Mouse (Mus musculus) CH12.LX (cell line): ENCODE results near the gene Bmpr2. TPM values are rescaled to one million over a fixed set of nuclear protein-coding genes. Genes with fewer than 3 reads are reported as not detected.

ENCODE experiments used
- DNase-seq: peaks from one replicate; pipeline ENCODE4 v3.0.0-alpha.2; 2013; ENCODE audit errors: extremely low read depth
- H3K27ac ChIP-seq: 2 replicates; pipeline ENCODE4 v1.5.1; 2012; ENCODE audit warnings: low read depth, mild to moderate bottlenecking, control low read depth, moderate library complexity; ENCODE audit not compliant: insufficient read depth
- H3K27me3 ChIP-seq: replicated peaks from 2 replicates; pipeline ENCODE3; 2012; ENCODE audit warnings: inconsistent platforms
- H3K36me3 ChIP-seq, 2 experiments: replicated peaks in 1 of 2; 2 replicates each; pipeline versions ENCODE3 to v1.6.1; 2012; ENCODE audit warnings: inconsistent platforms in 1 of 2, low read length in 1 of 2, mild to moderate bottlenecking in 1 of 2, mixed read lengths in 1 of 2, moderate library complexity in 1 of 2; ENCODE audit not compliant: control insufficient read depth in 1 of 2, insufficient read depth in 1 of 2
- H3K4me1 ChIP-seq, 2 experiments: 2 replicates each; pipeline ENCODE4 v1.6.1; 2012; ENCODE audit warnings: inconsistent platforms in 1 of 2, moderate library complexity in 1 of 2; ENCODE audit not compliant: insufficient read depth in 2 of 2, control insufficient read depth in 1 of 2
- H3K4me2 ChIP-seq: 2 replicates; pipeline ENCODE4 v1.6.1; 2012; ENCODE audit warnings: low read depth, mild to moderate bottlenecking, control low read depth; ENCODE audit not compliant: poor library complexity, insufficient read depth, severe bottlenecking
- H3K4me3 ChIP-seq, 3 experiments: fragments of 150-350 bp in 1 of 3; sonication (generic) in 1 of 3; replicated peaks in 1 of 3; 2 replicates each; pipeline versions ENCODE3 to v1.5.1; 2011 to 2012; ENCODE audit warnings: low read depth in 2 of 3, low read length in 2 of 3, mild to moderate bottlenecking in 2 of 3, moderate library complexity in 2 of 3, control low read depth in 1 of 3, improper control_type of control experiment in 1 of 3, inconsistent platforms in 1 of 3, mixed read lengths in 1 of 3; ENCODE audit not compliant: poor library complexity in 1 of 3
- H3K79me2 ChIP-seq: replicated peaks from 2 replicates; pipeline ENCODE4 v1.6.1; 2012; ENCODE audit warnings: mild to moderate bottlenecking, moderate library complexity; ENCODE audit not compliant: control insufficient read depth, poor library complexity, insufficient read depth, severe bottlenecking; ENCODE audit errors: extremely low read depth
- H3K9ac ChIP-seq: 2 replicates; pipeline ENCODE4 v1.6.1; 2012; ENCODE audit warnings: low read depth, mild to moderate bottlenecking, control low read depth, moderate library complexity; ENCODE audit not compliant: insufficient read depth
- H3K9me3 ChIP-seq: replicated peaks from 2 replicates; pipeline ENCODE3; 2012; ENCODE audit warnings: low read length, inconsistent platforms, mixed read lengths
- CHD1 ChIP-seq: IDR thresholded peaks from 2 replicates; pipeline ENCODE4 v1.6.1; 2012; ENCODE audit warnings: low read depth, low read length, improper control_type of control experiment, inconsistent platforms
- CHD2 ChIP-seq: IDR thresholded peaks from 2 replicates; pipeline ENCODE4 v1.6.1; 2011; ENCODE audit warnings: low read length, improper control_type of control experiment
- CTCF ChIP-seq, 2 experiments: IDR thresholded peaks in 1 of 2; conservative IDR thresholded peaks in 1 of 2; 2 replicates each; pipeline ENCODE4 v1.5.1; 2011 to 2012; ENCODE audit warnings: low read depth in 2 of 2, low read length in 2 of 2, improper control_type of control experiment in 1 of 2, inconsistent platforms in 1 of 2, mild to moderate bottlenecking in 1 of 2, moderate library complexity in 1 of 2
- HCFC1 ChIP-seq: IDR thresholded peaks from 2 replicates; pipeline ENCODE4 v1.6.1; 2012; ENCODE audit warnings: low read depth, mild to moderate bottlenecking, inconsistent platforms, low read length, improper control_type of control experiment
- IRF4 ChIP-seq: IDR thresholded peaks from 2 replicates; pipeline ENCODE4 v1.6.1; 2014; ENCODE audit warnings: low read depth, mild to moderate bottlenecking, inconsistent platforms, low read length, improper control_type of control experiment
- KAT2A ChIP-seq: IDR thresholded peaks from 2 replicates; pipeline ENCODE4 v1.6.1; 2012; ENCODE audit warnings: low read length, improper control_type of control experiment, inconsistent platforms; ENCODE audit not compliant: insufficient replicate concordance
- MAX ChIP-seq: IDR thresholded peaks from 2 replicates; pipeline ENCODE4 v1.6.1; 2011; ENCODE audit warnings: low read length, improper control_type of control experiment
- MAZ ChIP-seq: IDR thresholded peaks from 2 replicates; pipeline ENCODE4 v1.6.1; 2012; ENCODE audit warnings: low read depth, mild to moderate bottlenecking, inconsistent platforms, low read length, improper control_type of control experiment, moderate library complexity
- MEF2A ChIP-seq: IDR thresholded peaks from 2 replicates; pipeline ENCODE4 v1.6.1; 2014; ENCODE audit warnings: low read depth, mild to moderate bottlenecking, inconsistent platforms, low read length, improper control_type of control experiment, borderline replicate concordance
- NELFE ChIP-seq: IDR thresholded peaks from 2 replicates; pipeline ENCODE4 v1.6.1; 2011; ENCODE audit warnings: low read depth, low read length, improper control_type of control experiment
- NRF1 ChIP-seq: IDR thresholded peaks from 2 replicates; pipeline ENCODE4 v1.6.1; 2014; ENCODE audit warnings: low read depth, mild to moderate bottlenecking, inconsistent platforms, low read length, improper control_type of control experiment, moderate library complexity
- PAX5 ChIP-seq: IDR thresholded peaks from 2 replicates; pipeline ENCODE4 v1.6.1; 2012; ENCODE audit warnings: low read length, inconsistent platforms, mixed read lengths
- POLR2A ChIP-seq: IDR thresholded peaks from 2 replicates; pipeline ENCODE4 v1.6.1; 2011; ENCODE audit warnings: low read depth, mild to moderate bottlenecking, improper control_type of control experiment, low read length
- POLR2AphosphoS2 ChIP-seq: IDR thresholded peaks from 2 replicates; pipeline ENCODE4 v1.6.1; 2011; ENCODE audit warnings: low read depth, low read length, improper control_type of control experiment
- RAD21 ChIP-seq: IDR thresholded peaks from 2 replicates; pipeline ENCODE4 v1.6.1; 2011; ENCODE audit warnings: low read depth, mild to moderate bottlenecking, low read length, improper control_type of control experiment, moderate library complexity
- RCOR1 ChIP-seq: conservative IDR thresholded peaks from 2 replicates; pipeline ENCODE4 v1.6.1; 2012; ENCODE audit warnings: low read depth, mild to moderate bottlenecking, inconsistent platforms, low read length, improper control_type of control experiment
- SMC3 ChIP-seq: IDR thresholded peaks from 2 replicates; pipeline ENCODE4 v1.6.1; 2011; ENCODE audit warnings: low read depth, low read length, improper control_type of control experiment
- TBP ChIP-seq: conservative IDR thresholded peaks from 2 replicates; pipeline ENCODE4 v1.6.1; 2011; ENCODE audit warnings: low read depth, low read length, improper control_type of control experiment
- TCF12 ChIP-seq: IDR thresholded peaks from 2 replicates; pipeline ENCODE4 v1.6.1; 2014; ENCODE audit warnings: low read depth, mild to moderate bottlenecking, inconsistent platforms, low read length, improper control_type of control experiment
- UBTF ChIP-seq: IDR thresholded peaks from 2 replicates; pipeline ENCODE4 v1.6.1; 2012; ENCODE audit warnings: low read depth, mild to moderate bottlenecking, inconsistent platforms, low read length, improper control_type of control experiment, moderate library complexity
- USF1 ChIP-seq: IDR thresholded peaks from 2 replicates; pipeline ENCODE4 v1.6.1; 2014; ENCODE audit warnings: low read depth, mild to moderate bottlenecking, inconsistent platforms, low read length, improper control_type of control experiment
- USF2 ChIP-seq: conservative IDR thresholded peaks from 2 replicates; pipeline ENCODE4 v1.6.1; 2011; ENCODE audit warnings: low read depth, low read length, improper control_type of control experiment
- ZMIZ1 ChIP-seq: IDR thresholded peaks from 2 replicates; pipeline ENCODE4 v1.6.1; 2012; ENCODE audit warnings: low read depth, mild to moderate bottlenecking, inconsistent platforms, low read length, improper control_type of control experiment
- ZNF384 ChIP-seq: IDR thresholded peaks from 2 replicates; pipeline ENCODE4 v1.6.1; 2012; ENCODE audit warnings: low read depth, low read length, improper control_type of control experiment, inconsistent platforms
- dilution Hi-C: fragments of 300-500 bp; cut with MboI; formaldehyde crosslinking; loops from 2 replicates; pipeline ENCODE4 v1.14.3; 2020; ENCODE audit warnings: low sequenced_read_pairs; ENCODE audit not compliant: extremely low pct_unique_long_range_greater_than_20kb, extremely low pct_ligation_motif_present
- in situ Hi-C: fragments of 300-500 bp; cut with MboI; formaldehyde crosslinking; loops from 3 replicates; pipeline ENCODE4 v1.14.3; 2019; ENCODE audit warnings: low sequenced_read_pairs, low pct_ligation_motif_present, low pct_unique_long_range_greater_than_20kb, mixed read lengths
- polyA plus RNA-seq: library from polyadenylated mRNA; unstranded; fragments of >175 nt; gene quantifications from 2 replicates; pipeline ENCODE4 v1.2.1, GENCODE M21; 2012; ENCODE audit warnings: low read depth; ENCODE audit not compliant: insufficient read length
- total RNA-seq, 2 experiments: library from RNA; depleted of rRNA; stranded (reverse); fragments of 300-350 nt in 1 of 2; fragments of >200 nt in 1 of 2; gene quantifications; 2 replicates each; pipeline ENCODE4 v1.2.3; 2012 to 2014

The Bmpr2 gene
- total and polyA plus RNA-seq, 3 experiments: 3.6 to 5.0 (median 4.7) TPM

DNA sequence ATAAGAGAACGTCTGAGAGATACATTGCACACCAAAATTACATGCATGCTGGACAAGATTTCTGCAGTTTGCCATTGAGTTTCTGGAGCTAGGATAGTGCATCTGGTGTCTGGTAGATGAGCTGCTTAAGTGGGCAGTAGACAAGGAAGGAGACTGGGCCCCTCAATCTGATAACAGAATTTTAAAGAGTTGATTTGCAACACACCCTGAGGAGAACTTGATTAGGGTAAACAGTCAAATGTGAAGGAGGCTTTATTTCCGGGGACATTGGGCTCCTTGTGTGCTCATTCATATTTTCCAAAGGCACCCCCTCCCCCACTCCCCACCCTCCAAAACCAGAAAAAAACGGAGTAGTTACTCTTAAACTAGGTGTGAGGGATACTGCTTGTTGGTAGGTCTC is 151.6 kb downstream of the Bmpr2 start:
- H3K9me3 ChIP-seq: no peaks in the 10 kb centered on the region
- peaks cover 8% of the 10 kb centered on the region; the same call in 1 of the 2 replicates for H3K79me2 ChIP-seq
- no peaks in the 10 kb centered on the region for H3K27me3 ChIP-seq
- H3K9ac ChIP-seq: no peak overlapping the region
- peak overlapping the region; percentile 92; the same call in 1 of the 2 replicates for H3K4me2 ChIP-seq
- dilution Hi-C loops: no loop called here
- TF ChIP-seq MAX: no peak
- no peak for TF ChIP-seq PAX5
- TF ChIP-seq ZNF384: peak; percentile 48; the same call in 1 of the 2 replicates
- TF ChIP-seq CTCF (conservative IDR thresholded peaks at IDR 0.05 in 1 of 2, IDR thresholded peaks at IDR 0.05 in 1 of 2; ENCODE audit: low read depth in 2 of 2, low read length in 2 of 2): no peak
- TF ChIP-seq RCOR1: no peak
- TF ChIP-seq USF2: no peak
- TF ChIP-seq POLR2A: no peak
- no peak for TF ChIP-seq TBP
- TF ChIP-seq IRF4: no peak
- TF ChIP-seq KAT2A: no peak
- no peak for TF ChIP-seq SMC3
- 0 out of 2 replicates have a peak, but pooled peaks have one; percentile 47 for TF ChIP-seq CHD1
- no peak for TF ChIP-seq POLR2AphosphoS2
- no peak for TF ChIP-seq ZMIZ1
- H3K27ac ChIP-seq: no peak overlapping the region
- peak; percentile 25 for DNase-seq
- H3K36me3 ChIP-seq: no peaks in the 10 kb centered on the region
- in situ Hi-C loops: no loop called here
- H3K4me3 ChIP-seq: peak overlapping the region in 1 of 3 experiments; percentile 69
- peaks cover 4 to 45% of the 10 kb centered on the region in 2 experiments; a peak in 2 of 4 replicates for H3K4me1 ChIP-seq

DNA sequence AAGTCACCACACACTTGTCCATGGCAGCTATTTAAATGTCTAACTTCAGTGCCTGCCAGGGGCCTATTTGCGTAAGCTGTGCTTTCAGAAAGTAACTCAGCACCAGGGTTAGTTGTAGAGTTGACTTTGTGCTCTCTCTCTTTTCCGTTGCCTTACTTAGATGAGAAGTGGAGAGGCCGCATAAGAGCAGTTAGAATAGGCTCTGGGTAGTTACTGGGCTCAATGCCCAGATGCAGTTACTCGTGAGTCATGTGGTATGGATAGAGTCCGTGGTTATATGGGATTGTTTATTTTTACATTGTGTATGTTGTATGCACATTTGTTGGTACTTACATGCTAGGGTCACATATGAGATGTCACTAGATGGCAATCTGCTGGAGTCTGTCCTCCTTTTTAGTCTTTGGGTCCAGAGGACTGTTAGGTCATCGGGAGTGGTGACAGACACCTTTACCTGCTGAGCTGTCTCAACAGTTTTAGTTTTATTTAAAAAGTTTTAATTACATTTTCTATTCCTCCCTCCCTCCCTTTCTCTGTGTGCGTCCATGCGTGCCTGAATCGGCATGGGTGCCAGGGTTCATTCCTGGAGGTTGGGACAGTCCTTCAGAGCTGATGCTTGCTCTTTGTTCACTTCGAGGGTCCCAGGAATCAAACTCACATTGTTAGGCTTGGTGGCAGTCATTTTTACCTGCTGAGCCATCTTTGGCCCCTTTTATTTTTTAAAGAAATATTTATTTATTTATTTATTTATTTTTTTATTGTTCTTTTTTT is 152.8 kb downstream of the Bmpr2 start:
- Histone ChIP-seq H3K9me3 (no peaks in the 10 kb centered on the region), H3K4me2 (no peak overlapping the region), H3K36me3 (no peaks in the 10 kb centered on the region), H3K27me3 (no peaks in the 10 kb centered on the region), H3K9ac (no peak overlapping the region), H3K79me2 (peaks cover 8% of the 10 kb centered on the region; the same call in 1 of the 2 replicates), H3K4me3 (no peak overlapping the region), H3K4me1 (peaks cover 4 to 37% of the 10 kb centered on the region in 2 experiments; a peak in 2 of 4 replicates), H3K27ac (no peak overlapping the region)
- no peak for DNase-seq
- TF ChIP-seq HCFC1 (no peak), CHD2 (no peak), RAD21 (no peak), NRF1 (no peak), UBTF (no peak), TCF12 (no peak), MAZ (no peak), USF1 (no peak), USF2 (no peak), PAX5 (no peak), POLR2A (no peak), NELFE (no peak), SMC3 (no peak), MEF2A (no peak), ZNF384 (no peak)
- in situ Hi-C loops (no loop called here), dilution Hi-C loops (no loop called here)
